Mouse (Mus musculus): Measurements from ENCODE around the gene Plpp7.

- TF ChIP-seq POLR2A (IDR thresholded peaks at IDR 0.05; ENCODE audit: low read depth, low read length) (no peak), CTCF (IDR thresholded peaks at IDR 0.05; ENCODE audit: extremely low read depth, insufficient read length, insufficient replicate concordance, low read depth, low read length) (no peak)
Observed at GRCm38 (mm10) chr2:32151660-32152366, 56.5 kb downstream of the Plpp7 start.
